Mouse (Mus musculus): ENCODE measurements around the gene Rhox3c.
"Not testable (repeated sequence)": the region's sequence is repeated elsewhere in the genome, so short reads cannot be mapped to it uniquely, and the experiment has no call there.

DNA sequence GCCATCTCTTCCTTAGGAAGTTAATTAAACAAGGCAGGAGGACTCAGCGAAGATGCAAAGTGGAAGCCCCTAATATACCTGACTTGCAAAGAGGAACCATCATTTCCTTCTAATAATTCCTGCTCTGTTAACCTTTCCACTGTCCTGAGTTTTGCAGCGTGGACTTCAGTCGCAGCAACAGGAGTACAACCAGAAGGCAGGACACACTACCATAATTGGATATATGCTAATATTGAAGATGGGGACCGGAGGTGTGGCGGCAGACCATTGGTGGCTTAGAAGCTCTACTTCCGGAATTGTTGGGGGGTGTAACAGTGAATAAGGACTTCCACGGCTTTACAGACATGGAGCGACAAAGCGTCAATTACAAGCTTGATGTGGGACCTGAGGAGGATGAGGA lies 46.6 kb upstream of the Rhox3c start, which contains the start of gene Rhox2b:
- not testable (repeated sequence) for TF ChIP-seq EP300 (optimal IDR thresholded peaks at IDR 0.05); CTCF (IDR thresholded peaks at IDR 0.05; ENCODE audit: low read depth)
